Mouse (Mus musculus) kidney, postnatal 0 days (tissue): ENCODE measurements at regions not wholly inside any gene's neighbourhood (a gene's known extent, or its start where the extent isn't known, plus 50 kb on each side); places are given as distances from the start of the nearest gene placed in this dataset.

ENCODE experiments used
- ATAC-seq: fragments of 200-750 bp; cut with Nextera tagmentation; replicated peaks from 2 replicates; pipeline ENCODE4 v1.8.0; 2017; ENCODE audit warnings: low read depth, moderate number of reproducible peaks, moderate TSS enrichment, moderate library complexity; ENCODE audit not compliant: low FRiP score
- DNase-seq: peaks from one replicate; pipeline ENCODE4 v3.0.0-alpha.2; 2016; ENCODE audit warnings: low spot score
- H3K27ac ChIP-seq: fragments of 300-500 bp; sonication (generic); 2 replicates; pipeline ENCODE4 v1.5.1; 2014; ENCODE audit warnings: mild to moderate bottlenecking
- H3K27me3 ChIP-seq: fragments of 300-500 bp; sonication (generic); 2 replicates; pipeline ENCODE4 v1.6.1; 2014; ENCODE audit warnings: low read length, mixed read lengths; ENCODE audit not compliant: insufficient read depth
- H3K36me3 ChIP-seq: fragments of 300-500 bp; sonication (generic); 2 replicates; pipeline ENCODE4 v1.6.1; 2014; ENCODE audit warnings: low read length, mixed read lengths; ENCODE audit not compliant: insufficient read depth
- H3K4me1 ChIP-seq: fragments of 300-500 bp; sonication (generic); replicated peaks from 2 replicates; pipeline ENCODE4 v1.6.1; 2014; ENCODE audit warnings: antibody characterized with exemption, low read length, mixed read lengths; ENCODE audit not compliant: insufficient read depth
- H3K4me2 ChIP-seq: fragments of 300-500 bp; sonication (generic); 2 replicates; pipeline ENCODE4 v1.6.1; 2014; ENCODE audit warnings: mild to moderate bottlenecking, low read length, moderate library complexity, mixed read lengths
- H3K4me3 ChIP-seq: fragments of 300-500 bp; sonication (generic); replicated peaks from 2 replicates; pipeline ENCODE4 v1.5.1; 2014; ENCODE audit warnings: low read depth, low read length
- H3K9ac ChIP-seq: fragments of 300-500 bp; sonication (generic); 2 replicates; pipeline ENCODE4 v1.6.1; 2014; ENCODE audit warnings: low read depth, low read length
- H3K9me3 ChIP-seq: fragments of 300-500 bp; sonication (generic); replicated peaks from 2 replicates; pipeline ENCODE4 v1.6.1; 2016; ENCODE audit warnings: low read length, inconsistent platforms, mixed read lengths
- CTCF ChIP-seq: IDR thresholded peaks from 2 replicates; pipeline ENCODE4 v1.5.1; 2016; ENCODE audit warnings: antibody characterized with exemption, low read depth, mild to moderate bottlenecking, moderate library complexity
- WGBS: fragments of 180-500 bp; shearing (Covaris S2); extraction: QIAGEN DNeasy Blood & Tissue Kit; methylation state at CpG from one replicate; pipeline ENCODE4 v1.1.7; 2014; 5-methylcytosine and 5-hydroxymethylcytosine counted together

- H3K27me3 ChIP-seq, result no peaks in the 10 kb centered on the region
- TF ChIP-seq CTCF, result no peak
- H3K4me1 ChIP-seq, result no peaks in the 10 kb centered on the region
- H3K27ac ChIP-seq, result no peak overlapping the region
- H3K9me3 ChIP-seq, result no peaks in the 10 kb centered on the region
- 45% methylated on average over 1 of the region's 1 CpGs for WGBS
- DNase-seq, result no peak
- no peak overlapping the region for H3K9ac ChIP-seq
- no peak for ATAC-seq
- H3K4me3 ChIP-seq, result no peak overlapping the region
- H3K36me3 ChIP-seq, result no peaks in the 10 kb centered on the region
- no peak overlapping the region for H3K4me2 ChIP-seq
Measured at GRCm38 (mm10) chr10:117991176-117991575, 145.3 kb upstream of the Rap1b start.

- no peaks in the 10 kb centered on the region for H3K9me3 ChIP-seq
- 75% methylated on average over 9 of the region's 9 CpGs for WGBS
- H3K9ac ChIP-seq, result no peak overlapping the region
- no peaks in the 10 kb centered on the region for H3K4me1 ChIP-seq
- ATAC-seq (no peak), DNase-seq (no peak)
- H3K36me3 ChIP-seq, result no peaks in the 10 kb centered on the region
- TF ChIP-seq CTCF, result no peak
- H3K27ac ChIP-seq, result no peak overlapping the region
- H3K4me2 ChIP-seq, result no peak overlapping the region
- no peak overlapping the region for H3K4me3 ChIP-seq
- H3K27me3 ChIP-seq, result no peaks in the 10 kb centered on the region
Measured at GRCm38 (mm10) chr10:117992317-117992716, 146.5 kb upstream of the Rap1b start.

GRCm38 (mm10) chr10:117993809-117994208 is 147.8 kb upstream of the Mdm1 start:
- no peaks in the 10 kb centered on the region for H3K4me1 ChIP-seq

GRCm38 (mm10) chr10:117994768-117995167 is 146.8 kb upstream of the Mdm1 start:
- ATAC-seq, result no peak
- Histone ChIP-seq H3K4me3 (no peak overlapping the region), H3K27me3 (no peaks in the 10 kb centered on the region), H3K27ac (no peak overlapping the region), H3K4me1 (no peaks in the 10 kb centered on the region), H3K9me3 (no peaks in the 10 kb centered on the region), H3K36me3 (no peaks in the 10 kb centered on the region), H3K9ac (no peak overlapping the region), H3K4me2 (no peak overlapping the region)
- peak; percentile 15 for DNase-seq
- TF ChIP-seq CTCF, result no peak
- WGBS, result 39% methylated on average over 9 of the region's 9 CpGs

More at GRCm38 (mm10) chr10:117993809-117994208, 147.8 kb upstream of the Mdm1 start:
- no peak for ATAC-seq
- TF ChIP-seq CTCF, result no peak
- H3K9me3 ChIP-seq, result no peaks in the 10 kb centered on the region
- H3K4me2 ChIP-seq, result no peak overlapping the region
- no peaks in the 10 kb centered on the region for H3K36me3 ChIP-seq
- H3K27me3 ChIP-seq, result no peaks in the 10 kb centered on the region
- H3K4me3 ChIP-seq, result no peak overlapping the region
- H3K27ac ChIP-seq, result no peak overlapping the region
- WGBS, result 92% methylated on average over 3 of the region's 3 CpGs
- H3K9ac ChIP-seq, result no peak overlapping the region
- DNase-seq, result no peak

GRCm38 (mm10) chr10:117997796-117998195 is 143.8 kb upstream of the Mdm1 start:
- Histone ChIP-seq H3K27ac (no peak overlapping the region), H3K9ac (no peak overlapping the region), H3K9me3 (no peaks in the 10 kb centered on the region), H3K27me3 (no peaks in the 10 kb centered on the region), H3K4me3 (no peak overlapping the region), H3K36me3 (no peaks in the 10 kb centered on the region), H3K4me1 (no peaks in the 10 kb centered on the region), H3K4me2 (no peak overlapping the region)
- 77% methylated on average over 5 of the region's 5 CpGs for WGBS
- ATAC-seq (no peak), DNase-seq (no peak)
- no peak for TF ChIP-seq CTCF

- WGBS, result 89% methylated on average over 3 of the region's 3 CpGs
- H3K4me1 ChIP-seq, result no peaks in the 10 kb centered on the region
Measured at GRCm38 (mm10) chr10:118000591-118000990, 141.0 kb upstream of the Mdm1 start.

GRCm38 (mm10) chr10:118001501-118001900 is 140.1 kb upstream of the Mdm1 start:
- Histone ChIP-seq H3K4me2 (no peak overlapping the region), H3K36me3 (no peaks in the 10 kb centered on the region), H3K27me3 (no peaks in the 10 kb centered on the region), H3K4me3 (no peak overlapping the region), H3K27ac (no peak overlapping the region), H3K9ac (no peak overlapping the region), H3K9me3 (no peaks in the 10 kb centered on the region), H3K4me1 (no peaks in the 10 kb centered on the region)
- no peak for ATAC-seq
- WGBS, result 60% methylated on average over 4 of the region's 4 CpGs
- DNase-seq, result no peak
- TF ChIP-seq CTCF, result no peak

More at GRCm38 (mm10) chr10:118000591-118000990, 141.0 kb upstream of the Mdm1 start:
- no peak overlapping the region for H3K4me2 ChIP-seq
- TF ChIP-seq CTCF, result no peak
- H3K4me3 ChIP-seq, result no peak overlapping the region
- H3K27ac ChIP-seq, result no peak overlapping the region
- DNase-seq (no peak), ATAC-seq (no peak)
- H3K27me3 ChIP-seq, result no peaks in the 10 kb centered on the region
- H3K9me3 ChIP-seq, result no peaks in the 10 kb centered on the region
- no peak overlapping the region for H3K9ac ChIP-seq
- no peaks in the 10 kb centered on the region for H3K36me3 ChIP-seq
